Mouse (Mus musculus) kidney, embryonic 14.5 days (tissue): ENCODE results near the gene Emsy. TPM values are rescaled to one million over a fixed set of nuclear protein-coding genes. Genes with fewer than 3 reads are reported as not detected.

Experiments used
- ATAC-seq: fragments of 200-750 bp; cut with Nextera tagmentation; 2 replicates; pipeline ENCODE4 v1.8.0; 2017; ENCODE audit warnings: moderate number of reproducible peaks, mild to moderate bottlenecking, moderate TSS enrichment, moderate library complexity; ENCODE audit not compliant: low FRiP score, low TSS enrichment
- H3K27ac ChIP-seq: fragments of 300-500 bp; sonication (generic); 2 replicates; pipeline ENCODE4 v1.5.1; 2014; ENCODE audit warnings: low read depth, mild to moderate bottlenecking, low read length, moderate library complexity, mixed read lengths
- H3K27me3 ChIP-seq: fragments of 300-500 bp; sonication (generic); 2 replicates; pipeline ENCODE4 v1.6.1; 2014; ENCODE audit warnings: mild to moderate bottlenecking, low read length; ENCODE audit not compliant: control insufficient read depth, insufficient read depth
- H3K36me3 ChIP-seq: fragments of 300-500 bp; sonication (generic); 2 replicates; pipeline ENCODE4 v1.6.1; 2014; ENCODE audit warnings: low read length, mixed read lengths; ENCODE audit not compliant: control insufficient read depth, insufficient read depth
- H3K4me1 ChIP-seq: fragments of 300-500 bp; sonication (generic); 2 replicates; pipeline ENCODE4 v1.6.1; 2014; ENCODE audit warnings: low read length, mixed read lengths; ENCODE audit not compliant: control insufficient read depth, insufficient read depth
- H3K4me2 ChIP-seq: fragments of 300-500 bp; sonication (generic); replicated peaks from 2 replicates; pipeline ENCODE4 v1.6.1; 2014; ENCODE audit warnings: low read depth, mild to moderate bottlenecking, low read length
- H3K4me3 ChIP-seq: fragments of 300-500 bp; sonication (generic); 2 replicates; pipeline ENCODE4 v1.5.1; 2014; ENCODE audit warnings: mild to moderate bottlenecking, low read length
- H3K9ac ChIP-seq: fragments of 300-500 bp; sonication (generic); 2 replicates; pipeline ENCODE4 v1.6.1; 2014; ENCODE audit warnings: low read depth, mild to moderate bottlenecking, low read length, moderate library complexity
- H3K9me3 ChIP-seq: fragments of 300-500 bp; sonication (generic); 2 replicates; pipeline ENCODE4 v1.6.1; 2016; ENCODE audit warnings: low read length; ENCODE audit not compliant: control insufficient read depth
- WGBS: fragments of 180-500 bp; shearing (Covaris S2); extraction: QIAGEN DNeasy Blood & Tissue Kit; methylation state at CpG from one replicate; pipeline ENCODE4 v1.1.7; 2014; 5-methylcytosine and 5-hydroxymethylcytosine counted together
- polyA plus RNA-seq: library from polyadenylated mRNA; unstranded; fragments of >200 nt; fragmentation: Nextera tagmentation; extraction: Ambion mirVana; gene quantifications from 2 replicates; pipeline ENCODE4 v1.2.1, GENCODE M21; 2014

The Emsy gene
- polyA plus RNA-seq, 1 experiment from 2014 or later: 47.8 TPM

GRCm38 (mm10) chr7:98537210-98537966 lies 119.2 kb downstream of the Emsy start:
- Histone ChIP-seq H3K27me3 (no peaks in the 10 kb centered on the region), H3K9ac (no peak overlapping the region), H3K4me3 (no peak overlapping the region), H3K4me1 (peaks cover 6% of the 10 kb centered on the region), H3K27ac (peak overlapping the region; percentile 2; the same call in 1 of the 2 replicates), H3K9me3 (no peaks in the 10 kb centered on the region), H3K4me2 (no peak overlapping the region), H3K36me3 (no peaks in the 10 kb centered on the region)
- 43% methylated on average over 10 of the region's 10 CpGs for WGBS
- ATAC-seq: no peak

Other genes with a start within 250 kb of the Emsy start
- not detected in 2 replicates for gene Gucy2d, start 216.4 kb downstream of the Emsy start, polyA plus RNA-seq
- gene Lrrc32, start 167.5 kb downstream of the Emsy start, polyA plus RNA-seq: 9.5 and 13.7 TPM in 2 replicates
- 50.3 and 81.3 TPM in 2 replicates for gene Thap12, start 46.3 kb upstream of the Emsy start, polyA plus RNA-seq
- 41.6 and 45.3 TPM in 2 replicates for gene Wnt11, start 178.3 kb upstream of the Emsy start, polyA plus RNA-seq